Mouse (Mus musculus) E14TG2a.4 (cell line): ENCODE measurements at regions not wholly inside any gene's neighbourhood (a gene's known extent, or its start where the extent isn't known, plus 50 kb on each side); places are given as distances from the start of the nearest gene placed in this dataset.

ENCODE experiments used
- CTCF ChIP-seq: conservative IDR thresholded peaks from 2 replicates; pipeline ENCODE4 v1.5.1; 2014; ENCODE audit warnings: low read length
- NANOG ChIP-seq: IDR thresholded peaks from 2 replicates; pipeline ENCODE4 v1.6.1; 2014; ENCODE audit warnings: borderline replicate concordance, low read length, mixed read lengths

DNA sequence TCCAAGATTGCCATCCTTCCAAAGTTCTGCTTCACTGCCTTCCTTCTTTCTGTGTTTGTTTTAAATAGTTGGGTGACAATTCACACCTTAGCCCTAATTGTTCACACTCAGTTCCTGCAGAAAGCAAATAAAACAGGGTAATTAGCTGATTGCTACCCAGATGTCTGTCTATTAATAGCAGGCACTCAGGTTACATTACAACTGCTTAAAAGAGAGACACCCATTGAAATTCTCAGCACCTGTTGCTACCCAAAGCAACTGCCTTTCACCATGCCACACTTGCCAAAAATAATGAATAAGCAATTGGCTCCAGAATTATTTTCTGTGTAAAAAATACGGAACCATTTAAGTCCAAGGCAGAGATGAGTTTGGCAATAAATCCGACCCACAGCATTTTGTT is 860.6 kb upstream of the Flrt2 start:
- TF ChIP-seq CTCF (no peak), NANOG (no peak)
